Mouse (Mus musculus) liver, embryonic 18 days (tissue): ENCODE data around the gene Srpr. TPM values are rescaled to one million over a fixed set of nuclear protein-coding genes. Genes with fewer than 3 reads are reported as not detected.

Experiments
- polyA plus RNA-seq: library from polyadenylated mRNA; depleted of rRNA; stranded (reverse); fragments of >200 nt; gene quantifications from 2 replicates; pipeline ENCODE4 v1.2.3, GENCODE M21; 2012; rRNA removed

Gene Srpr
- polyA plus RNA-seq: 49.8 and 53.1 TPM in 2 replicates

GRCm38 (mm10) chr9:35199772-35200471, at the start of gene Srpr, which contains the start of gene Tirap:
Gene Srpr (plus strand): TSS chr9:35200175.
Gene Tirap (minus strand): TSS chr9:35200291.

GRCm38 (mm10) chr9:35175251-35176123, 24.5 kb upstream of the Srpr start, which contains the start of gene Dcps:
Gene Dcps (minus strand): TSS chr9:35176061.

GRCm38 (mm10) chr9:35210542-35211474, 10.8 kb downstream of the Srpr start, which contains the start of gene Foxred1:
Gene Foxred1 (minus strand): TSS chr9:35211055.

GRCm38 (mm10) chr9:35267146-35267975, 67.4 kb downstream of the Srpr start, which contains the start of the genes Fam118b and Rpusd4:
Gene Fam118b (minus strand): TSS chr9:35267805.
Gene Rpusd4 (plus strand): TSS chr9:35267865.

Other genes with a start within 250 kb of the Srpr start
- 5.5 and 5.7 TPM in 2 replicates for gene St3gal4, start 80.9 kb upstream of the Srpr start, polyA plus RNA-seq
- 31.2 and 32.5 TPM in 2 replicates for gene Dcps, start 24.1 kb upstream of the Srpr start, polyA plus RNA-seq
- 7.7 and 9.2 TPM in 2 replicates for gene Tirap, start 116 bp downstream of the Srpr start, polyA plus RNA-seq
- 20.7 and 22.4 TPM in 2 replicates for gene Foxred1, start 10.9 kb downstream of the Srpr start, polyA plus RNA-seq
- 5.3 and 6.5 TPM in 2 replicates for gene Fam118b, start 67.6 kb downstream of the Srpr start, polyA plus RNA-seq
- gene Rpusd4, start 67.7 kb downstream of the Srpr start, polyA plus RNA-seq: 8.1 and 8.9 TPM in 2 replicates
- 0.55 and 0.58 TPM in 2 replicates for gene Cdon, start 221.0 kb downstream of the Srpr start, polyA plus RNA-seq